Mouse (Mus musculus) embryonic fibroblast, embryonic 13.5 days (primary cell): ENCODE results near the gene Lmna.

Source experiments
- CTCF ChIP-seq: IDR thresholded peaks from 2 replicates; pipeline ENCODE4 v1.5.1; 2011; ENCODE audit warnings: mild to moderate bottlenecking, control low read depth, low read length, moderate library complexity, borderline replicate concordance; ENCODE audit not compliant: insufficient read depth
- POLR2A ChIP-seq: IDR thresholded peaks from 2 replicates; pipeline ENCODE4 v1.6.1; 2011; ENCODE audit warnings: low read depth, mild to moderate bottlenecking, control low read depth, low read length, moderate library complexity

DNA sequence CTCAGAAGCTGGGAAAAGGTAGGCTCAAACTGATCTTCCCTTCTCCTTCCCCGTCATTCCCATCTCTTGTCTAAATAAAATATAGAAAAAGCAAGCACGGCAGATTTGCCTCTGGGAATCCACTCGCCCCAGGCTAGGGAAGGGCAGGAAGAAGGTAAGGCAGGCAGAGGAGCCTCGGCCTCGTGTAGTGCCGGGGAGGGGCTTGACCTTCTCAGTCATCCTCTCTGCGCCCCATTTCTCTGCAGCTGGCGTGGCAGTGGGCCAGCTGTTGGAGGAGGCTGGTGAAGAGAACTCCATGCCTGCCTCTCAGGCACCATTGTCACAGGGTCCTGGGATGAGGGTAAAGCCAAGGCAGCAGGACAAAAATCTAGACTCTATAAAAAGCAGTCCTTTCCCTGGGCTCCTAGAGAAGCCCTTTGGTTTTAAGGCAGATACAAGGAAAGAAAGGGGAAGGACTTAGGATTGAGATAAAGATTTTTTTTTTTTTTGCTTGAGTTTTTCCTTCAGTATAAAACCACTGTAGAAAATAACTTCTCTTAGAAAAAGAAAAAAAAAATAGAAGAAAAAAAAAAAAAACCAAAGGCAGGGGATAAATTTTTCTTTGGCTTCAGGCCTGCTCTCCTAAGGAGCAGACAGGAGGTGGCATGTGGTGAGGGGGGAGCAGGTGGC is 28.2 kb downstream of the Lmna start:
- TF ChIP-seq POLR2A (no peak), CTCF (no peak)
